Mouse (Mus musculus) kidney, adult 9 months (tissue): ENCODE results near the gene Wap.
"Not testable (repeated sequence)": the region's sequence is repeated elsewhere in the genome, so short reads cannot be mapped to it uniquely, and the experiment has no call there.

Experiments
- DNase-seq: peaks from one replicate; pipeline ENCODE4 v3.0.0; 2022

Wap gene

DNA sequence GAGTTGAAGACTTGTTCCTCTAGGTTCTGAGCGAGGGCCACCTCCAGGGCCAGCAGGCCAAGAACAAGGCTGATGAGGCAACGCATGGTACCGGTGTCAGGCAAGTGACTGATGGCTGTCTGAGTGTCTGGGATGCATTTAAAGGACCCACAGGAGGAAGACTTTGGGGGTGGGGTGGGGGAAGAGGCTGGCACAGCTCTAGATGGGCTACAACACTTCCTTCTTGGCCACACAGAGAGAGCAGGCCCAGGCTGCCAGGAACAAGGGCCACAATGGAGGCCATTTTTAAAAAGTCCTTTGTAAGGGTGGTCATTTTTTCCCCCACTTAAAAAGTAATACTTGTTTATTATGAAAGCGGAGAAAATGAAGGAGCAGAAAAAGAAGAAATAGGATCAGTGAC, at the start of gene Wap:
Wap (minus strand) TSS at position 101 of the 400 bp plus-strand sequence.
- DNase-seq: no peak

DNA sequence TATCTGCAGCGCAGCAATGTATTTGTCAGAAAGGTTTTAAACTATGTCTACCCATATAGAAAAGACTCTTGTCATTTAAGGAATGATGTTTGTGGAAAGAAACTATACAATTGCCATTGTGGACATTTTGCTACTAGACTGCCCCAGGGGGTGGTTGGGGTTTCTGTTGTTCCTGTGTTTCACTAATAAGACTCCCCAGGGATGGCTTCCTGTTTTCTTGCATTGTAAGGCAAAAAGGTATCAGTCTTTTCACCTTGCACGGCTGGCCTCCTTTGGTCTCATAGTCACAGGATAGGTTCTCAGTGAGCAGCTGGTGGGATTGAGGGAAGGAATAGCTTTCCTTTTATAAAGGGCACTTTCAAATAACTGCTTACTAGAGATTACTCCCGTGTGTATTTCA, 46.3 kb upstream of the Wap start:
- no peak for DNase-seq

DNA sequence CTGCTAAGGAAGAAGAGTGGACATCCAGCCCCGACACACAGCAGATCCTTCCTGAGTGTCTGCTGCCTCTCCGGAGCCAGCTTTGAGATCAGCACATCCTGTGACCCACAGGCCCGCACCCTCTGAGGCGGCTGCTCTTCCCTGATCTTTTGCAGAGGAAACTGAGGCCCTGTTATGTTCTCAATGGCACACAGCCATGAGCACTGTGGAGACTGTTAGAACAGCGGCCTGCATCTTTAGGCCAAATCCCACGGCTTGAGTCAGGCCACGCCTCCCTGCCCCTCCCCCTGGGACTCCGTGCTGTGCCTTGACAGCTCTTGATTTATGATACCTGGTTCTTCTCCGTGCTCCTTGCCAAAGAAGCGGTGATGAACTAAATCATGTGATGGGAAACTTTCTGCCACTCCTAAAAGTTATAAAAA, 42.0 kb upstream of the Wap start:
- DNase-seq: peak; percentile 86

DNA sequence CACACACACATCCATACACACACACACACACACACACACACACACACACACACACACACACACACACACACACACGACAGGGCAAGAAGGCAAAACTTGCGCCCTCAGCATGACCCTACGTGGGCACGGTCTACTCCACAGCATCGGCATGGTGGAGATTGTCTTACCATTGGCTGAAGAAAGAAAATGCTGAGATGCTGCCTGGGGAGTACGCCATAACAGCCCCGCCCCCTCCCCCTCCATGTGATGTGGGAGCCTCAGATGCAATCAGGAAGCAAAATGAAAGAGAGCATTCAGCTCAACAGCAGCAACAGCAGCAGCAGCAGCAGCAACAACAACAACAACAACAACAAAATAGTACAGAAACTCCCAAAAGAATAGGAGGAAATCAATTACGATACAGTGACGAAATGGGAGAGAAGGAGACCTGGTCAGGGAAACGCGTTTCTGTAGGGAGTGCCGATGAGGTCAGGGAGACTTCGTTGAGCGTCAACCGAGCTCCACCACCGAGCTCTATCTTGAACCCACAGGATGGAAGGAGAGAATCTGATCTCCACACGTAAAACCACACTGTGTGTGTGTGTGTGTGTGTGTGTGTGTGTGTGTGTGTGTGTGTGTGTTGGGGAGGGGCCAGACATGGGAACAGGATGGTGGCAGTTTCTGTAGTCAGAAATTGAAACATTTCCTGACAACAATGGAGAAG, 41.4 kb upstream of the Wap start:
- no peak for DNase-seq

DNA sequence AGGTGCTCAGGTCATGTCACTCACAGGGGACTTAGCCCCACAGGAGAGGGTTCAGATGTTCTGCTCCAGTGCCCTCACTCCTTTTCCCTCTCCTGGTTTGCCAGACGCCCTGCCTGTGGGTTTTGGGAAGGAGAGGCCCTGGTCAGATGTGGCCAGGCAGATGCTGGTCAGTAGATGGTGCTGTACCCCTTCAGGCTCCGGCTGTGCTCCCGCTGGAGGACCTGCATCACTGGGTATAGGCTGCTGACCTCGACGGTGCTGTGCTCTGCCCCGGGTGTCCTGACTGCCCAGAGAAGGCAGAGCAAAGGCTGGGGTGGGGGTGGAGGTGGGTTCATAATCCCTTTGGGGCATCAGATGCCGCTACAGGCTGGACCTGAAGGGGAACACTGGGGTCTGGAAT, 39.1 kb upstream of the Wap start:
- peak; percentile 65 for DNase-seq

DNA sequence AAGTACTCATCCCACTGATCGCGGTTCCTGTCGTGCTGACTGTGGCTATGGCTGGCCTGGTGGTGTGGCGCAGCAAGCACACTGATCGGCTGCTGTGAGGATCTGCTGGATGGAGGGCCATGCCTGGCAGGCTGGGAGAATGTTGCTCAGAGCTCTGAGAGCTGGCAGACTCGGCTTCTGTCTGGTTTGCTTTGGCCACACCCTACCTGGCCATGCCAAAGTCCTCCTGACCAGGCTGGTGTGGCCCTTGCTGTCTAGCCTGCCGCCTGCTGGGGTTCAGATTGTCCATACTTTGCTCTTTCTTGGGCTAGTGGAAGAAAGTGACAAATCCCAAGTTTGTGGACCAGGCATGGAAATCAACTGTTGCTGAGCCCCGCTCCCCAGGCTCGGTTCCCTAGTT, 38.2 kb upstream of the Wap start:
- peak; percentile 66 for DNase-seq

DNA sequence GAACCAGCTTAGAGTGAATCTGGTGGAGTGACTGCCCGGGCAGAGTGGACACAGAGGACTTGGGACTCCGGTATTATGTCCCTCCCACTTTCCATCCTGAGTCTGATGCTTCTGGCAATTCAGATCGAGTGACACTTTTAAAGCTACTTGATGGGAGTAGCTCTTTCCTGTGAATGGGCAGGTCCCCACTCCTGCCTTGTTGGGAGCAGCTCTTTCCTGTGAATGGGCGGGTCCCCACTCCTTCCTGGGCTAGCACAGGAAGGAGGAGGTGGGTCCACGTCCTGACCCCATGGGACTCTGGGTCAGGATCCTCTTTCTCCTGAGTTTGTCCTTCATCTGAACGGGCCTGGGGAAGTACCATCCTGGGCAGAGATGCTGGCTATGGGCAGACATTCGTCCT, 37.0 kb upstream of the Wap start:
- DNase-seq: peak; percentile 61

DNA sequence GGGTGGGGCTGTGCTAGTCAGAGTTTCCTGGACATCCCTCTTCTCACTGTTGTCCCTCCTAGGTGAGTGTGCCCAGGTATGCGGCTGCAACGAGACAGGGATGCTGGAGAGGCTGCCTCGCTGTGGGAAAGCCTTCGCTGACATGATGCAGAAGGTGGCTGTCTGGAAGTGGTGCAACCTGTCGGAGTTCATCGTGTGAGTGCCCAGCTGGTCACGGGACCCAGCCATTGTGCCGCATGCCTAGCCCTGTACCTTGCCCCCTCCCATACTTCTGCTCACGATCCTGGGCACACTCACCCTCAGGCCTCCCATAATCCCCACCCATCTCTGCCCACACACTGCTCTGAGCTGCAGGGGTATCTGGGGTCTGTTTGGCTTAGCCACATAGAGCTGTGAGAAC, 36.3 kb upstream of the Wap start:
- no peak for DNase-seq

DNA sequence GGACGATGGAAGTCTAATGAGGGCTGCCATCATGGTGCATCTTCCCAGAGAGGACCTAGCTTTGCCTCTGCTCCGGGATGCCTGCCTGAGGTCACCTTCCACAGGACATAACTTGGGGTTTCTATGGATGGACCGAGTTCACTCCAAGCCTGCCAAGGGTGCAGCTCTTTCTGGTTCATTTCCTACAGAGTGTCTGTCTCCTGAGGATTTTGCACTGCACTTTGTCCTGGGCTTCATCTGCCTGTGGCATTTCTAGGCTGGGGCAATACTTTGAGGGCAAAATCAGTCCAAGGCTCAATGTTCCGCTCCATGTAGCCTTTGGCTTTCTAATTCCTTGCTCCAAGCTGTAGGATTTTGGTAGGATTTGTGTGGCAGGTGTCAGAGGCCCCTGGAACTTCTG, 32.4 kb upstream of the Wap start:
- peak; percentile 87 for DNase-seq

DNA sequence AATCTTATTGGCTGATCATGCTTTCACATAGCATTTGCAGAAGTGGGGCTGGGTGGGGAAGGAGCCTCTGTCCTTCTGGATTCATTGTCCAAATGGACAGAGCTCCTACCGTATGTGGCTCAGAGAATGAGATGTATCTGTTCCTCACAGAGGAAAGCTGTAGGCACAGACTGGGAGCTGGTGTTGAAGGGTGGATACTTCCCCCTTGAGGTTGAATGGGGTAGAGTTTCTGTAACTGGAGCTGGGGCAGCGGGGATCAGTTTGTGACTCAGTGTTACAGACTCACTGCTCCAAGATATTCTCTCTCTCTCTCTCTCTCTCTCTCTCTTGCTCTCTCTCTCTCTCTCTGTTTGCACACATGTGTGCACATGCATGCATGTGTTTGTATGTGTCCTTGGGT, 31.6 kb upstream of the Wap start:
- no peak for DNase-seq

DNA sequence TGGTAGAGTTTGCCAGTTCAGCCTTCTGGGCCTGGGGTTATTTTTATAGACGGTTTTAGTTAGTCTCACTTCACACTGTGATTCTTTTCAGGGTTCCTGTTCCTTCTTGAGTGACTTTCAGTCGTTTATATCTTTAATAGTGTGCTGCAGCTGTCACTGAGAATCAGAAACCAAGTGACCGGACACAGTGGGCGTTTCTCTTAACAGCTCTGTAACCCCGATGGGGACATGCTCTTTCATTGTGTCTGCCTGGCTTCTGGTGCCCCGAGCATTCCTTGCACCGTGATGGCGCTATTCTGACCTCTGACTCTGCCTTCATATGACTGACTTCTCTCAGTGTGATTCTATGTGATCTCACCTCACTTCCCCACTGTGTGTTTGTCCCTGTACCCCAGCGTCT, 30.6 kb upstream of the Wap start:
- no peak for DNase-seq

DNA sequence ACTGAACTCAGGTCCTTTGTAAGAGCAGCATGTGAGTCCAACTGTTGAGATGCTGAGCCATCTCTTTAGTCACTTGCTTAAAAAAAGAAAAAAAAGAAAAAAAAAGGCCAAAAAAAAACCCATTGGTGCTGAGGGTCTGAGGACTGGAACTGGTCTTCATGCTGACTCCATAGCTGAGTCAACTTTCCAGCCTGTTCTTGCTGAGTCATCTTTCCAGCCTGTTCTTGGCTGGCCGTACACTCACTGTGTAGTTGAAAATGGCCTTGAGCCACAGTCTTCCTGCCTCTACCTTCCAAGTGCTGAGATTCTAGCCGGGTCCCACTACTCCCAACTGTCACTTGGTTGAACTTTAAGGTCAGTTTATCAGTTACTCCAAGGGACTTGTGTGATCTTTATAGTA, 28.2 kb upstream of the Wap start:
- DNase-seq: no peak

DNA sequence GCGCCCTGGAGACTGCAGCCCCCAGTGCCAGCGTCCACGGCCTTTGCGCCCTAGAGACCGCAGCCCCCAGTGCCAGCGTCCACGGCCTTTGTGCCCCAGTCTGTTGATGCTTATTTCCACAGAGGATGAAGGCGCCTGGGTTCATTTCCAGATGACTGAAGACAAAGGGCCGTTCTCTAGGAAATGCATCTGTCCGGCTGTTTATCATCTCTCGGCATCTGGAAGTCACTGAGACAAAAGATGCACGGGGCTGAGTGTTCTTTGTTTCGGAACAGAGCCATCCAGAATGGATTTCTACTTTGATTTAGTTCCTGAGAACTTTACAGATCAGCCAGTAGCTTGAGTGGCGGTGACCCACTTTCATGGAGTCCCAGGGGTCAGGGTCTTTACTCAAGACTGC, 22.8 kb upstream of the Wap start:
- peak; percentile 46 for DNase-seq

DNA sequence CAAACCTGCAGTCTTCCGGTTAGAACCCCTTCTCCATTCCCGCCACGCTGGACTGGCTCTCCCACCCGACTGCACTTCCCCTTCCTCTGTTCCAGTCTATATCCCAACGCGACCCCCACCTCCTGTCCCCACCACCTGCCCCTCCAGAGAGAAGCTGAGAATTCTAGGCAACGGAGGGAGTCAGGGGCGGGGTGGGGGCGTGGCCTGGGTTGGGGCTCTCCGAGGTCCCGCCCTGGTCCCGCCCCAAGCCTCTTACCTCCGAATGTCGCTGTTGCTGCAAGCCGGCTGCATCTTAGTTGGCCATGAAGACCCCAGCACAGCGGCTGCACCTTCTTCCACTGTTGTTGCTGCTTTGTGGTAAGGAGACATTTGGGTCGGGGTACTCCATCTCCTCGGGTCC, 19.8 kb upstream of the Wap start, which contains the start of gene Ramp3:
Ramp3 (plus strand) TSS at position 251 of the 400 bp plus-strand sequence.
- DNase-seq: no peak

DNA sequence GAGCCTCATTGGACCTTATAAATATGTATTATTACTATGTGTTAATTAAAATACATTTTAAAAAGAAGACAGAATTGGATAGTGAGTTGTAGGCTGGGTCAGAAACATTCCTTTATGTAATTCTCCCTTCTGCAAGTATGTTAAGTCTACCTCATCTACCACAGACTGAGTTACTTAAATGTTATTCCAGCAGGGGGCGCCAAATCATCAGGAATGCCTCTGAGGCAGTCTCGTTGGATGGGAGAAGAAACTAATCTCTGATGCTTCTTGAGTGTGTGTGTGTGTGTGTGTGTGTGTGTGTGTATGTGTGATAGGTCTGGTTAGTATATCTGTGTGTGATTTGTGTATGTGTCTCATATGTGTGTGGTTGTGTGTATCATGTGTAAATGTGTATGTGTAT, 16.5 kb upstream of the Wap start:
- peak; percentile 89 for DNase-seq

DNA sequence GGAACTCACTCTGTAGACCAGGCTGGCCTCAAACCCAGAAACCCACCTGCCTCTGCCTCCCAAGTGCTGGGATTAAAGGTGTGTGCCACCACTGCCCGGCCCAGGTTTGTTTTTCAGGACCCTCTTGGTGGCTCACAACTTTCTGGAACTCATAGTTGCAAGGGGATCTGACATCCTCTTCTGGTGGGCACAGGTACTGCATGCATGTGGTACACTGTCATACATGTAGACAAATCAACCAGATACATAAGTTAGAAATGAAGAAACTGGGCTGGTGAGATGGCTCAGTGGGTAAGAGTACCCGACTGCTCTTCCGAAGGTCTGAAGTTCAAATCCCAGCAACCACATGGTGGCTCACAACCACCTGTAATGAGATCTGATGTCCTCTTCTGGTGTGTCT, 14.5 kb upstream of the Wap start:
- not testable (repeated sequence) for DNase-seq

DNA sequence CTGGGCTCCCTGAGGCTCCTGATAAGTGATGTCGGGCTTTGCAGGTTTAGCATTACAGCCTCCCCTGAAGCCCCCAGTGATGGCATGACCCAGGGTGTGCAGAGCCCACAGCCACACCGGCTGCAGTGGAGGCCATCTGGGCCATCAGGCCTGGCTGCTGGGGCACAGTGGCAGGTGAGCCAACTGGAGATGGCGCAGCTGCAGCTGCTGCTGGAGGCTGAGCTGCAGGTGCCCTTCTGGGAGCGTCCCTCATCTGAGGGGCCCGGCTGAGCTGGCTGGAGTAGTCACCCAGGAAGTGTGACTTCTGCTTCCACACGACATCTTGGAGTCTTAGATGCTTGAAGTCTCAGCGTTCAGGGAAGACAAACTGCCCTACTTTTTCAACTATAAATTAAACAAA, 12.1 kb upstream of the Wap start:
- DNase-seq: no peak

DNA sequence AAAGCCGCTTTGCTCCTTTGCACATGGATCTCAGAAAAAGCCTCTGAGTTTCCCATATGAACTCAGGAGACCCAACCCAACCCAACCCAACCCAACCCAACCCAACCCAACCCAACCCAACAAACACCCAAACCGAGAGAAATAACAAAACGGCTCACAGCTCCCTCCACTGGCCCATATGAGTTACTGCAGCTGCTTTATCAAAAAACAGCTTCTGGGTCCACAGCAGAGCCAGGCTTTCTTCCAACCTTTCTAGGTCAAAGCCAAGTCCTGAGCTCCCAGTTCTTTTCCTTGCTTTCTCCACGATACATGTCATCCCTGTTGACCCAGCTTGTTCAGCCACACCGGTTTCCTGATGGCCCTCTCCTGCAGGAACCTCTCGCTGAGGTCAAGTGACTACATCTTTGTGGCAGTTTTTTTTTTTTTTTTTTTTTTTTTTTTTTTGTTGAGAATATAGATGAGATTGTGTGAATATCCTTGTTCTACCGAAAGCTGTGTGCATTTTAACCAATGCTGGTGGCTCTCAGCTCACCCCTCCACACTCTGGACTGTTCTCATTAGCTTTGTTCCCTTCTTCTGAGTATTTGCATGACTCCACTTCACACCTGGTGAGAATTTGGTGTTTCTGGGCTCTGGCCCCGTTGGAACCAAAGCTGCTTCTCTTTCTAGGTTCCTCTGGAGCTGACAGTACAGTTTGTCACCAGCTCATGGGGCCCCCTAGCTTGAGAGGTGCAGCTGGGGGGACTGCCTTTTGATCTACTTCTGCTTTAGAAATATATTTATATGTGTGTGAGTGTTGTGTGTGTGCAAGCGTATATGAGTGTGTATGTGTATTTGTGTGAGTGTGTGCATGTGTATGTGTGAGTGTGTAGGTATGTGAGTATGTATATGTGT, 9.6 kb upstream of the Wap start:
- no peak for DNase-seq

DNA sequence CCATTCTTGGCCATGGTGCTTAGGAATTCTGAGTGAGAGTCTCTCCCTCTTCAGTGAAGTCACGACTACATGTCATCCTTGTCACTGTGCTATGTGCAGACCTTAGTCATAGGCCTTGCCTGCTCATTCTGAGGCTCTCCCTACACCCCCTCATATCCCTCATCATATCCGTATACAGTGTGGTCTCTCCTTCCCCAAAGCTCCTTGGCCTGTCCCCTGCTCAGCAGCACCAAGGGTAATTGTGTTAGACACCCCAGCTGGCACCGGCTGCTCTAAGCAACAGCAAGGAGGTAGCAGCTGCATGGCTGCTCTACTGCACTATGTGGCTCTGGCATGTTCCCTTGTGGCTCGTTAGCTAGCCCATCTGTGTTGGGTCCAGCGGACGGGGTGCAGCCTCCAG, 6.1 kb upstream of the Wap start:
- DNase-seq: no peak

DNA sequence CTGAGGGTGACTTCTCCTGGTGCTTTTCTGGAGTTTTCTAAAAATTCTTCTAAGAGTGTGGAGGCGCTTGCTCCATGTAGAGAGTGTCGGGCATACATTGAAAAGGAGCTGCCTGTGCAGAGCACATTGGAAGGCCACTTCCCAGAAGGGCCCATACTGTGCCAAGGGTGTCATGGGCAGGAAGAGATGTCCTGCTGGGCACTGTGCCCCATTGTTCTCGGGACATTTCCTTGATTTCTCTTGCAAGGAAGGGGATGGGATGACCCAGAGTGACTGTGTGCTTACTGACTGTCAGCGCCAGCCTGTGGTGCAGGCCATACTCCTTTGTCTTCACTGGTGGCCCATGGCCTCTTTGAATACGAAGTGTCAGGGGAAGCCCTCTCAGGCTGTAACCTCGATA, 635 bp upstream of the Wap start:
- DNase-seq: no peak

DNA sequence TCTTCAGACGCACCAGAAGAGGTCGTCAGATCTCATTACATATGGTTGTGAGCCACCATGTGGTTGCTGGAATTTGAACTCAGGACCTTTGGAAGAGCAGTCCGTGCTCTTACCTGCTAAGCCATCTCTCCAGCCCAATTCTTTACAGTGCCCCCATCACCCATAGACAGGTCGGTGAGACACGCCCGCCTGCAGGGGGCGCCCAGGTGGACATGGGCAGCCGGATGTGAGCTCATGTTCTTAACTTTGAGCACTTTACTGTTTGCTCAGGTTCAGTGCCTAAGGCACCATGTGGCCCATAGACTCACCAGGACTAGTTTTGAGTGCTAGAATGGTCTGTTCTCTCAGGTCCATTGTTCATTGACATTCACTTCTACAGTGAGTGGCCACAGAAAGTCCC, 2.3 kb downstream of the Wap start:
- no peak for DNase-seq

DNA sequence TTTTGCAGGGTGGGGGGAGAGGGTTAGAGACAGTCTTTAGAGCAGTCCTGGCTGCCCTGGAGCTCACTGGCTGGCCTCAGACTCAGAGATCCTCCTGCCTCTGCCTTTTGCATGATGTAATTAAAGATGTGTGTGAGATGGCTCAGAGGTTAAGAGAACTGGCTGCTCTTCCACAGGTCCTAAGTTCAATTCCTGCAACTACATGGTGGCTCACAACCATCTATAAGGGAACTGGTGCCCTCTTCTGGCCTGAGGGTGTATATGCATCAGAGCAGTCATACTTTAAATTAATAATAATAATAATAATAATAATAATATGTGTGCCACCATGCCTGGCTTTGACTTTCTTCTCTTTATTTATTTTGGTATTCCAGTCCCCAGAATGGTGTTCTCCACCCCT, 8.8 kb downstream of the Wap start:
- DNase-seq: peak; percentile 36

DNA sequence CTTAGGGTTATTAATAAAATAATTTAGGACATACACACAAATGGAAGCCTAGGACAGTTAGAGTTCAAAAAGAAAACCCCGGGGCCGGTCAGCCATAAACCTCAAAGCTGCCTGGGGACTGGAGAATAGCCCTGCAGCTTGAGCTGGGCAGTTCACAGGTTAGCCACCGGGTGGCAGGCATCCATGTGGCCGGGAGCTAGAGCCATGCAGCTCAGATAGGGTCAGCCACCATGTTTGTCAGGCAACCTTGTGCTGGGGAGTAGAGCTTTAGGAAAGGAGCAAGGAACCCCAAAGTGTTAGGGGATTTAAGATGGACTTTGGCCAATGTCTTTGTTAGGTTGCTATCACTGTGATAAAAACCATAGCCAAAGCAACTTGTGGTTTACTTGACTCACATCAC, 9.9 kb downstream of the Wap start:
- DNase-seq: peak; percentile 57

DNA sequence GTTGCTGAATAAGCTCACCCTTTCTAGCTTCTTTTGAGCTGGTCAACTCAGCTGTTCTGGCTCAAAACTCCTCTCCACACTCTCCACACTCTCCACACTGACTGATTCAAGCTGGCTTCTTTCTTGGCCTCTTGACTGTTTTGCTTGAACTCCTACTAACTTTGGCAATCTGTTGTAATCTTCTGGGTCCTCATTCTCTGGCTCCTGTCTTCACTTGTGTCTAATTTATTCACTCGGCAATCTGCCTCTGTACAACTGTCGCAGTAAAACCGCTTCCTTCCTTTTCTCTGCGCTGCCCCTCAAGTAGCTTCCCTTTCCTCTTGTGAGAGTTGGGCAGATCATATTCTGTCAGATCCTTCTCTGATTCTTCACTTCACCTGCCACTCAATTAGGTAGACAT, 10.7 kb downstream of the Wap start:
- no peak for DNase-seq

DNA sequence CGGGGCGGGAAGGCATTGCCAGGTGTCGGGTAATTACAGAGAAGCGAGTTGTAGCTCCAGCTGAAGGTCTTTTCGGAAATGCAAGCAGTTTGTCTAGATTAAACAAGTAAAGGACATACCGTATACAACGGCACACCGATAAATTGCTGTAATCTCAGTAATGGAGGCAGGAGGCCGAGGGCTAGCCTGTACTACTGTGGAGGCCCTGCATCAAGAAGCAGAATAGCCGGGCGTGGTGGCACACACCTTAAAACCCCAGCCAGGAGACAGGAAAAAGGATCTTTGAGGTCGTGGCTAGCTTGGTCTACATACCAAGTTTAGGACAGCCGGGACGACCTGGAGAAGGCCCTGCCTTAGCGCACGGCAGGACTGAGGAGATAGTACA, 12.1 kb downstream of the Wap start:
- no peak for DNase-seq
